Mouse (Mus musculus) lung, postnatal 4 days (tissue): ENCODE results near the gene Gm9833.

ENCODE experiments used
- DNase-seq, 2 experiments: peaks; one replicate each; pipeline ENCODE4 v3.0.0; 2021

Gm9833 gene

DNA sequence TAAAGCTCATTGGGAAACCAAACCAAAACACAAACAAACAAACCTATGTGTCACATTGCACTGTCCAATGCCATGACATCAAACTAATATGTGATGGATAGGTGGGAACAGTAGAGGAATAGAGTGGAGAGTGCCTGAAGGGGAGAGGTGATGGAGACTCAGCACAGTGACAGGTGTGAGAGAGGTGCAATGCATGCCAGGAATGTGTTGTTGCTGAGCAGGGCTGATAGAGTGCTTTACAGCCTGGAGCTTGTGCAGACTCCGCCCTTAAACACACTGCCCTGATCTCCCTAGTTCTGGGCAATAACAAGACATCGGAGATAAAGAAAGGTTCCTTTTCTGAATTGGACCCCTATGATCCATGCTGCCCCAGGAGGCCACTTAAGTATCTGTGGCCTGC is 36.2 kb downstream of the Gm9833 start:
- no peak for DNase-seq

DNA sequence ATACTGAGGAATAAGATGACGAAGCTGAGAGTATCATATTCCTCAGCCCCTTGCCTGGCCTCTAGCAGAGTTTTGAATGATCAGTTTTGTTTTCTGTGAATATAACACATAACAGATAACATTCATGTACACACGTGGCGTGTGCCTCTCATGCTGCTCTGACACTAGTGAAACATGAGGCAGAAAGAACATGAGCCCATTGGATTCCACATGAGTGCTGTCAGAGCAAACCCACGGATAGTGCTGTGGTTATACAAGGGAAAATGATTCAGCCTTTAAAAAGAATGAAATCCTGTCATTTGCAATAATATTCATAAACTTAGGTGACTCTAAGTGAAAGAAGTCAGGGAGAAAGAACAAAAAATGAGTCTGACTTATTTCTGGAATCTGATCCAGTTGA is 37.4 kb downstream of the Gm9833 start:
- no peak for DNase-seq

DNA sequence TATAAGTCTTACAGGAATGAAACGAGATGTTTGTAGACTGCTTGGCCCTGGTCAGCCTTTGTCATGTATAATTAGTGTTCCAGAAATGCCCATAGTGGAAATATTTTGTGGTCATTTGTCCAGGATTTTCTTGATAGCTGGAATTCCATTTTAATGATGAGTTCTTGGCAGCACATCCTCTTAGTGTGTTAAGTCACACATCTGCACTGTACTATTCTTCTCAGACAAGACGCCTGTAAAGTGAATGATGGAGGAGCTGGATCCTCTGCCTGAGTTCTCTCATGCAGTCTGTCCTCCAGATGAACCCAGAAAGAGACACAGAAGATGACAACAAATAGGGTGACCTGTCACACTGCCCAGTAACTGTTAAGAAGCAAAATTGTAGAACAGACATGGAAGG is 38.1 kb downstream of the Gm9833 start:
- no peak for DNase-seq

DNA sequence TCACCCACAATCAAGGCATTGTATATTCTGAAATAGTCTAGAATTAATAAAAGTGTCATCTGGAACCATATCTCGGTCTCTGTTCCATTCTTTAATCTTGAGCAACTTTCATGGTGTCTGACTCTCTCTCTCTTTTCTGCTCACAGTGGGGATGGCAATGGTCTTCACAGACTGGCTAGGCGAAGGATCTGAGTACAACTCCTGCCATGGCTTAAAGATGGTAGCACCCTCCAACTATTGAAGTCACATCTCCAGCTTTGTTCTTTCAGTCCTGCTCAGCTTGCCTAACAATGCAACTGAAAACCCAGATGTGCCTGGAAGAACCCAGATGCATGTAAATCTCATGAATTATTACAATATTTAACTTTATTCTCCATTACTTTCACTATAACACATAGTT is 38.6 kb downstream of the Gm9833 start:
- no peak for DNase-seq

DNA sequence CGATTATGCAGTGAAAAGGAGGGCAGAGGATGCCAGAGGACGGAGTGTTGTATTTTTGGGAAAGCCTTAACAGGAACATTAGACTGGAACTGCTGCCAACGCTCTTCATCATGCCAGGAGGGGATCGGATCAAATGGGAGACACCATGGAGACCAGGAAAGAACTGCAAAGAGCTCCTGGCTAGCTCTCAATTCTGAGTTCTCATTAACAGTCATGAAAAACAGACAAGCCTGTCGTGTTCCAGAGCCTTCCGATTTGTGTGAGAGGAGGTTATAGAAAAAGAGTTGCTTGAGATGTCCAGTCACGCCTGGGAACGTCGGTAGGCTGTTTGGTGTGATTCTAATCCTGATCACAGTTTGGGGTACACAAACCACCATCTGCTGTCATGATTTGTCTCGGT is 39.0 kb downstream of the Gm9833 start:
- DNase-seq: no peak

DNA sequence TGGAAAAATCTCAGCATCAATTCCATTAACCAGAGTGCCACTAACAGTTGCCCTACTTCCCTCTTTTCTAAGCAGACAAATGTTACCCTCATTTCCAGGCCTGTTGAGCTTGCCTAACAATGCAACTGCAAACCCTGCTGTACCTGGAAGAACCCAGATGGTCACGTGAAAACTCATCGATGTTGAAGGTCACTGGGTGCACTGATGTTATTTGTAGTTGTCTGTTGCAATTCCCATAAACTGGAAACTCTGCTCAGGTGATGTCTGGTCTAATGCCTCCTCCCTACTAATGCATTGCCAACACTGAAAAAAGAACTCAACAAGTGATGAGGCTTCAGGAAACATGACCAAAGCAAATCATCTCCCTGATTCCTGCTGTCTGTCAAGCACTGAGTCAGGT is 39.6 kb downstream of the Gm9833 start:
- DNase-seq: no peak
